Mouse (Mus musculus): ENCODE measurements at regions not wholly inside any gene's neighbourhood (a gene's known extent, or its start where the extent isn't known, plus 50 kb on each side); places are given as distances from the start of the nearest gene placed in this dataset.

GRCm38 (mm10) chr2:124948812-124949211 lies 119.1 kb upstream of the Slc24a5 start:
- DNase-seq (ENCODE audit: low spot score in 2 of 2), result no peak

- no peak for DNase-seq (ENCODE audit: low spot score in 2 of 2)
Measured at GRCm38 (mm10) chr2:124952212-124952611, 115.7 kb upstream of the Slc24a5 start.

GRCm38 (mm10) chr2:124953015-124953414 lies 114.9 kb upstream of the Slc24a5 start:
- no peak for DNase-seq (ENCODE audit: low spot score in 2 of 2)

- DNase-seq (ENCODE audit: low spot score in 2 of 2), result no peak
Measured at GRCm38 (mm10) chr2:124955843-124956242, 112.1 kb upstream of the Slc24a5 start.

GRCm38 (mm10) chr2:124959431-124959830 lies 108.5 kb upstream of the Slc24a5 start:
- no peak for DNase-seq (ENCODE audit: low spot score in 2 of 2)

GRCm38 (mm10) chr2:124971826-124972749 lies 95.8 kb upstream of the Slc24a5 start:
- DNase-seq (ENCODE audit: low spot score in 2 of 2), result no peak

- no peak for DNase-seq (ENCODE audit: low spot score in 2 of 2)
Measured at GRCm38 (mm10) chr2:124975106-124975505, 92.8 kb upstream of the Slc24a5 start.

- no peak for DNase-seq (ENCODE audit: low spot score in 2 of 2)
Measured at GRCm38 (mm10) chr2:124990976-124991375, 76.9 kb upstream of the Slc24a5 start.

- no peak for DNase-seq (ENCODE audit: low spot score in 2 of 2)
Measured at GRCm38 (mm10) chr2:125015007-125015406, 52.9 kb upstream of the Slc24a5 start.

- DNase-seq (ENCODE audit: low spot score in 2 of 2), result no peak
Measured at GRCm38 (mm10) chr2:125016946-125017345, 51.0 kb upstream of the Slc24a5 start.
